Mouse (Mus musculus) cortical plate, adult 2 months (tissue): ENCODE data around the gene Cebpe. TPM values are rescaled to one million over a fixed set of nuclear protein-coding genes. Genes with fewer than 3 reads are reported as not detected.

ENCODE experiments used
- H3K27ac ChIP-seq: fragments of 200-500 bp; 2 replicates; pipeline ENCODE4 v1.5.1; 2012; ENCODE audit warnings: low read length, control low read depth, inconsistent platforms; ENCODE audit not compliant: insufficient read depth
- H3K4me1 ChIP-seq: fragments of 200-500 bp; 2 replicates; pipeline ENCODE4 v1.6.1; 2011; ENCODE audit warnings: low read length; ENCODE audit not compliant: control insufficient read depth, insufficient read depth
- H3K4me3 ChIP-seq: fragments of 200-500 bp; 2 replicates; pipeline ENCODE4 v1.5.1; 2011; ENCODE audit warnings: mild to moderate bottlenecking, low read length, control low read depth; ENCODE audit not compliant: insufficient read depth
- CTCF ChIP-seq: fragments of 200-500 bp; IDR thresholded peaks from 2 replicates; pipeline ENCODE4 v1.5.1; 2011; ENCODE audit warnings: mild to moderate bottlenecking, control low read depth, low read length; ENCODE audit not compliant: insufficient read depth; ENCODE audit errors: extremely low read depth
- POLR2A ChIP-seq: fragments of 200-500 bp; IDR thresholded peaks from 2 replicates; pipeline ENCODE4 v1.6.1; 2011; ENCODE audit warnings: mild to moderate bottlenecking, low read length, control low read depth; ENCODE audit not compliant: insufficient read depth; ENCODE audit errors: extremely low read depth
- polyA plus RNA-seq: library from polyadenylated mRNA; depleted of rRNA; stranded (reverse); fragments of >200 nt; gene quantifications from 2 replicates; pipeline ENCODE4 v1.2.3, GENCODE M21; 2012

Gene Cebpe
- polyA plus RNA-seq, 1 experiment = not detected

DNA sequence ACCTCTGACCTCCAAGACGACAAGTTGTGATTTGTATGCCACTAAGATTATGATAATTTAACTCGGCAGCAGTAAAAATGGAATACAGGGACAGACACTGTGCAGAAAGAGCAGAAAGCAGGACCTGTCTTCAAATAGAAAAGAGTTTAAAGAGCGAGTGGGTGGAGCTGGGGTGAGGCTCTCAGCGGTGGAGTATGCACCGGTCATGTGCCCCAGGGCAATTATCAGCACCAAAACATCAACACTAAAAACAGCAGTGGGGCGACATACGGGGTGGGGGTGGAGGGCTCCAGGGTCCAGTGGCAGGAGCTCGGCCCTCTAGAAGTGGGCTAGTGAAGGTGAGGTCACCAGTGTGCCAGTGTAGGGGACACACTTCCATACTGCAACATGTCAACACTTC lies 32.5 kb upstream of the Cebpe start:
- no peaks in the 10 kb centered on the region; the same call in 1 of the 2 replicates for H3K4me1 ChIP-seq
- H3K27ac ChIP-seq = no peak overlapping the region
- TF ChIP-seq POLR2A (no peak), CTCF (no peak)
- H3K4me3 ChIP-seq = no peak overlapping the region

DNA sequence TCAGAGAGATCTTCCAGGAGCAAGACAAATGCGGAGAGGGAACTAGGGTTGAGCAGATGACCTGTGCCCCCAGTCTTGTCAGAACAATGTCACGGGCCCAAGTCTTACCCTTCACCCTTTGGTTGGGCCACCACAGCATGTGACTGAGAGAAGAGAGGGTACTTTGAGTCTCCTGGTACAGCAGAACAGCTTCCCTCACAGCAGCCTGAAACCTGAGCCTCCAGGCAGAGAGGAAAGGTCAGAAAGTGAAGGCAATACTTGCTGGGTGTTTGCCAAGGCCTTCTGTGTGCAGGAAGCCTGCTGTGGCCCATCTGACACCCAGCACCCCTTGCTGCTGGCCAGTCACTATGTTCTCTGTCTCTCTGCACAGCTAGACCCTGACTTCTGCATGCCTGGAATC lies 30.4 kb upstream of the Cebpe start:
- TF ChIP-seq CTCF (no peak), POLR2A (no peak)
- no peak overlapping the region for H3K4me3 ChIP-seq
- H3K27ac ChIP-seq = no peak overlapping the region
- peaks cover 2% of the 10 kb centered on the region for H3K4me1 ChIP-seq

DNA sequence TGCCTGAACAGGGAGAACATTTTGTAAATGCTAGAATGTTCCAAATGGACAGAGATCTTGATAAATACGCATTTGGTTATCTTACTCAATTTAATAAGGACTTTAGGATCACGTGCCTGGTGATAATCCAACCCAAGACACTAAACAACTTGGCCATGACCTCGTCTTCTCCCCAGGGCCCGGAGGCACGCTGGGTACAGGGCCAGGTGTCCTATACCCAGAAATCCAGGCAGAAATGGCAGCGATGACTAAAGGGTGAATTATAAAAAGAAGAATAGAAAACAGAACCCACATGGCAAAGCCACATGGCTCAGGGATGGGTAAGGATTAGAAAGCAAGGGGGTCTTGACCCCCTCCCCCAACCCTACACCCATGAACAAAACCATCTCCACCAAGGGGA lies 29.7 kb upstream of the Cebpe start:
- Histone ChIP-seq H3K27ac (no peak overlapping the region), H3K4me3 (no peak overlapping the region), H3K4me1 (peaks cover 6% of the 10 kb centered on the region)
- TF ChIP-seq POLR2A = no peak
- no peak for TF ChIP-seq CTCF

- H3K4me3 ChIP-seq = no peak overlapping the region
- peak overlapping the region; percentile 39; the same call in 1 of the 2 replicates for H3K27ac ChIP-seq
- peaks cover 6% of the 10 kb centered on the region for H3K4me1 ChIP-seq
- no peak for TF ChIP-seq CTCF
- TF ChIP-seq POLR2A = no peak
Observed at GRCm38 (mm10) chr14:54737634-54738033, 25.7 kb upstream of the Cebpe start.

DNA sequence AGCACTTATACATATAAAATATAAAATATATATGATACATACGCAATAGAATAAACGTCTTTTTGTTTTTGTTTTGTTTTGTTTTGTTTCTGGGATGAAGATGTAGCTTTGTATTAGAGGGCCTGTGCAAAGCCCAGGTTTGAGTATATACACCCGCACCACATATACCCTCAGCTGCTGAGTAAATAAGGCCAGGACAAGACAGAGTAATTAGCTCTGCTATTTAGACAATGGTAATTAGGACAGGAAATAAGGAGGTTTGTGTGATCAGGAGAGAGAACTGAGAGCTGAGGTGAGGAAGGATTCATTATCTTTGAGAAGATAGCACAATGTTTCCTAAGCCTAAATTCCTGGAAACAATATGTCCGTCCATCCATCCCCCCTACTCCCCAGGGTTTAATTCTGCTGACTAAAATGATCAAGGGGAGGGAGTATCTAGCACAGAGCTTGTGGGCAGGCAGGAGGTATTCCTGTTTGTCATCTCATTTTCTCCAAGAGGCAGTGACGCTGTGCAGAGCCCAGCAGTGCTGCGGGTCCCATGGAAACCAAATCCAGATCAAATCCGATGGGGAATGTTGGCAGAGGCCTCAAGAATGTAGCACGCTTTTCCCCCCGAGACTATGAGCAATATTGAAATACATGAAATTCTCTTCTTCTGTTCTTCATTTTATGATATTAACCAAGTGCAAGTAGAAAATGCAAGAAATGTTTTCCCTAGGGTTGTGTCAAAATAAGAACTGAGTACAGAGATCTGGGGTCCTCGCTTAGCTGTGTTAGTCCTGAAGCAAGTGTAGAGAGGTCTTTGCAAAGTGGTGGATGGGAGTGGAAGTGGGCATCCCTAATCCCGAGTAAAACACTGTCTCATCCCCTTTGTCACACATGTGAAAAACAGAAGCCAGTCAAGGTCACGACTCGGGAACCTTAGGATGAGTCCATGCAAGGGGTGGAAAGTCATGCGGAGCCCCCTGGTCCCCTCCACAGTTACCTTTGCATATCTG lies 24.9 kb upstream of the Cebpe start:
- H3K4me3 ChIP-seq = no peak overlapping the region
- peak overlapping the region; percentile 39 for H3K27ac ChIP-seq
- TF ChIP-seq CTCF (no peak), POLR2A (no peak)
- H3K4me1 ChIP-seq = peaks cover 7% of the 10 kb centered on the region

DNA sequence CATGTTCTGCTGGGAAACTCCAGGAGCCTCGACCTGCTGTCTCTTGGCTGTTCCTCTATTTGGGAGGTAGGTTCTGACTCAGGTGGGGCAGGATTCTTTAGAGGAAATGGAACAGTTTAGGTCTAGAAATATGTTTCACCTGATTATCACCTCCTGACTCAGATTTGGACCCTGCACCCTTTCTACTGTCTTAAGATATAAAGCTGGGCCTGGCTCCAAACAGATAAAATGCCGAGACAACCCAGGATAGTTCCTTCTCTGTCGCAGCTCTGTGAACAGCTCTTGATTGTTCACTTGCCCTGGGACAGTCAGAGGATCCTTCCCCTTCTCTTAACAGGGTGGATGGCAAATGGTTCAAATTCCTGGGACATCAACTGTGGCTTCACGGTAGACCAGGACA lies 23.2 kb upstream of the Cebpe start:
- Histone ChIP-seq H3K27ac (no peak overlapping the region), H3K4me3 (no peak overlapping the region), H3K4me1 (peaks cover 7% of the 10 kb centered on the region)
- TF ChIP-seq POLR2A (no peak), CTCF (no peak)

DNA sequence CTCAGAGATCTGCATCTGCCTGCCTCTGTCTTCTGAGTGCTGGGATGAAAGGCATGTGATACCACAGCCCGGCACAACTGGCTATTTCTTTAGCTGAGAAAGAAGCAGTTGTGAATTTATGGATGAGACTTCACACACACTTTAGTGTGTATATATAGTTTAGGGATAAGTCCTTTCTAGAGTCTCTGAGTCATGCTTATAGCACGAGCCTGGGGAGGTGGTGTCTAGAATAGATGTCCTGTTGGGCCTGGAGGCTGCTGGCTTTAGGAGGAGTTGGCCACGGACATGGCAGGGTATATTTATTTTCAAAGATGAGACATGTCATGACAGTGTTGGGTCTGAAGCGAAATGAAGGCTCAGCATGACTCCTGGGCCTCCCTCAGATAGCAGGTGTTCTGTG lies 22.0 kb upstream of the Cebpe start:
- Histone ChIP-seq H3K4me1 (peaks cover 9% of the 10 kb centered on the region), H3K27ac (no peak overlapping the region), H3K4me3 (no peak overlapping the region)
- TF ChIP-seq CTCF (no peak), POLR2A (no peak)

GRCm38 (mm10) chr14:54732206-54732605 lies 20.2 kb upstream of the Cebpe start:
- Histone ChIP-seq H3K4me3 (no peak overlapping the region), H3K4me1 (peaks cover 5% of the 10 kb centered on the region), H3K27ac (0 out of 2 replicates have a peak overlapping the region, but pooled peaks have one; percentile 28)
- TF ChIP-seq CTCF (no peak), POLR2A (no peak)

DNA sequence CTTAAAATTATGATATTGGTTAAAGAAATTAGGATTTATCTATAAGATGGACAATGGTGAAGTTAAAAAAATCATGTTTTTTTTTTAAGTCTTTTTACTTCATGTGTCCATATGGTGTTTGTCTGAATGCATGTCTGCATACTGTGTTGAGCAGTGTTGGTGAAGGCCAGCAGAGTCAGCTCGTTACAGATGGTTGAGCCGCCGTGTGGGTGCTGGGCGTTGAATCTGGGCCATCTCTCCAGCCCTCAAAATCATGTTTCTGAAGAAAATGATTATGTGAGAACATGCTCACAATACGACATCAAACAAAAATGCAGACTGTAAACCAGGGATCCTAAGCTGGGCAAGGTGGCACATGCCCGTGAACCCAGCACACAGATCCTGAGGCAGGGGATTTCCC lies 18.3 kb upstream of the Cebpe start:
- Histone ChIP-seq H3K27ac (no peak overlapping the region), H3K4me3 (no peak overlapping the region), H3K4me1 (peaks cover 4% of the 10 kb centered on the region; the same call in 1 of the 2 replicates)
- TF ChIP-seq CTCF = no peak
- no peak for TF ChIP-seq POLR2A
